Mouse (Mus musculus): ENCODE measurements at regions not wholly inside any gene's neighbourhood (a gene's known extent, or its start where the extent isn't known, plus 50 kb on each side); places are given as distances from the start of the nearest gene placed in this dataset.
"Not testable (repeated sequence)": the region's sequence is repeated elsewhere in the genome, so short reads cannot be mapped to it uniquely, and the experiment has no call there.

DNA sequence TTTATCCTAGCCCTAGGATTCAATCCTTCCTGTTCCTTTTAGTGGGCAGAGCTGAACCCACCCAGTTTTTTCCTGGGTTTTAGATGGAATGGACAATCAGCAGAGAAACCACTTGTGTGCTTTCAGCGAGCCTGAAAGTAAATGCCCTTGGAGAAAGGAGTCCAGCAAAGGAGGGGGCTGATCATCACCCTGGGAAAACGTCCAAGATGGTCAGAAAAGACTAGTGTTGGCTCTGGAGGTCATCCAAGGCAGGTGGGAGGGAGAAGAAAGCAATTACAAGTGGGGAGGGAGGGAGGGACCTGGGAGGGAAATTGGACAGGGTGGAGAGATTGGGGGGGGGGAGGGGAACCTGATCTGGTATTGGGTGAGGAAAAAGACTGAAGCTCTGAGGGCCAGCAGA, 55.6 kb upstream of the Zfp366 start:
- no peak for DNase-seq (ENCODE audit: low spot score)

DNA sequence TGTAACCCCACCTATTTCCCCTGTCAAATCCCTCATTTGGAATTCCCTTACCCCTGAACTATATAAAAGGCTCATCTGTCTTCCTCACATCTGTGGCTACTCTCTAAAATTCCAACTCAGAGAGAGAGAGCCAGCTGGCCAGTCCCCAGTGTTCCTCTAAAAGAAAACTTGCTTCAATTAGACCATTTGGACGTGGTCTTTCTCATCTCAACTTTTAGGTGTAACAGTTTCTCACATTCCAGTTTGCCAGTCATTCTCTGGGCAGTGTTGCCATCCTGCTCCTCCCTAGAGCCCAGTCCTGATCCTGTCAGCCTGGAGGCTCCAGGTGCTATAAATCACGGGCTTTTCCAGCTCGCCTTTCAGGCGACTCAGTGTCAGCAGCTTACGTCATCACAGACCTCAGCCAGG, 56.3 kb upstream of the Zfp366 start:
- no peak for DNase-seq (ENCODE audit: low spot score)

DNA sequence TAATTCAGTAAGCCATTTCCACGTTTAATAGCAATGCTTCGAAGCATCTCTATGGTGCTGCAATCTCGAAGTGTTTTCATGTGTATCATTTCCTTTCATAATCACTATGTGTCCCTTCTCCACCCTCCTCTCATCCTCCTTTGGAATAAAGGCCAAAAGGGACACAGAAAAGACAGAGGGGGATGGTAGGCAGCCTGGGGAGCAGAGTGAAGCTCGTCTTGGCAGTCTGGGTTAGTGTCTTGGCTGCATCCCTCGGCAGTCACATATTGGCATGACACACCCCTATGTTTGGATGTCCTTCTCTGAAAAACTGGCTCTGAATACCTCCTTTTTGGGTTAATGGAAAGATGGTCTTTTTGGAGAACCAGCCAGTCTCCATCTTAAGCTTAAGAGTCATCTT, 56.9 kb upstream of the Zfp366 start:
- DNase-seq (ENCODE audit: low spot score), result no peak

DNA sequence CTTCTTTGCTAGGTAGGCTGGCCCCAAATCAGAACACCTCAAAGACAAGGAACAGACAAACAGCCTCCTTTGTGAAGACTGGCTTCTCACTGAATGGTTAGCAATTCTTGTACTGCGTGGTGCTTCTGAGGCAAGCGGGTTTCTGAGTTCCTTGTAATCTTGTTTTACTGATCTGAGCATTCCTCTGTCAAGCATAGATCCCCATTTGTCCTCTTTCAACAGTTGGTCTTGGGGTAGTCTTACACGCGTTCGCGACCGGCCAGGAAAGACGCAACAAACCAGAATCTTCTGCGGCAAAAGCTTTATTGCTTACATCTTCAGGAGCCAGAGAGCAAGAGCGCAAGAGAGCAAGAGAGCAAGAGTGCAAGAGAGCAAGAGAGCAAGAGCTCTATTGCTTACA, 57.7 kb upstream of the Zfp366 start:
- not testable (repeated sequence) for DNase-seq (ENCODE audit: low spot score)

DNA sequence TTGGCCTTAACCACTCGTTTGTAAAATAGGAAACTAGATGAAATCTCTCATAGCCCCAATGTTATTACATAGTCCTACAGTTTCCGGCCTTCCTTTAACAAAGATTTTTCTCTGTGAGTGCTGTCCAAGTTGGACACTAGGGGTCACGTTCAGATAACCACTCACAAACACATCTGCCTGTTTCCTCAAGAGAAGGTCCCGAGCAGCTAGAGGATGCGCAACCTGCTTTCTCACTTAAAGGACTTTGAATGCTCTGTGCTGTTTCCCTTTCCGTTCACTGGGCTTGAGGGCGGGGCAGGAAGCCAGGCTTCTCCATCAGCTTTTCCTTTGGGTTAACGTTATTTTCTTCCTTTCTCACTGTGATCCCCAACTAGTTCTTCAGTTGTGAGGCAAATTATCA, 58.1 kb upstream of the Zfp366 start:
- no peak for DNase-seq (ENCODE audit: low spot score)

DNA sequence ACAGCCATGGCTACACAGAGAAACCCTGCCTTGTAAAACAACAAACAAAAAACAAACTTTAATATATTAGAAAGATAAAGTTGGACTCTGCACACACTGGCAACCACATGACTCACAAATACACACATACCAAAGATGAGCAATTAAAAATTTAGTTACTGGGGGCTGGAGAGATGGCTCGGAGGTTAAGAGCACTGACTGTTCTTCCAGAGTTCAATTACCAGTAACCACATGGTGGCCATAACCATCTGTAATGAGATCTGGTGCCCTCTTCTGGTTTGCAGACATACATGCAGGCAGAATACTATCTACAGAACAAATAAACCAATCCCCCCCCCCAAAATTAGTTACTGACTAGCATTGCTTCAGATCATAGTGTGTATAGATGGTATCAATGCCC, 58.7 kb upstream of the Zfp366 start:
- DNase-seq (ENCODE audit: low spot score), result no peak

DNA sequence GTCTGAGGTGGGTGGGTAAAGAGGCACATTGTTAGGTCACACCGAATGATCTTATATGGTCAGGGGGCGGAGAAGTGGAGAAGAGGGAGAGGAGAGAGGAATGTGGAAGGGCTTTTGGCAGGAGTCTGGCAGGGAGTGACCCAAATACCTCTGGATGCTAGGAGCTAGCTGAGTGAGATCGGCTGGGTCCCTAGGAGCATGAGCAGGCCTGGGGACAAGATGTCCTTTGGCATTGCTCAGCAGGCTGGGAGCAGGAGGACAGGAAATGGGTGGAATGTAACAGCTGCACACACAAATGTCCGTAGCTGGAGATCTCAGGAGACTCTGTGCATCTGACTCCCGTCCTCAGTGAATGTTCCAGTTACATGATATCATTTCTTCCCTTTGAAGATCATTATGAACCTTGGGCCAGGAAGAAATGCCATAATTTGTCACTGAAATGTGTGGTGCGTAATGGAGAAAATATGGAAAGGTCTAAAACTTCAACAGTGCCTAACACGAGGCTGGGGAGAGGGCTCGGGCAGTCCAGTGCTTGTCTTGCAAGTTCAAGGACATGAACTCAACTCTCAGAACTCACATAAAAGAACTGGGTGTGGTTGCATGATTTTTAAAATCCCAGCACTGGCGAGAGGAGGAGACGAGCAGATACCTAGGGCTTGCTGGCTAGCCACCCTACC, 59.6 kb upstream of the Zfp366 start:
- DNase-seq (ENCODE audit: low spot score), result no peak

DNA sequence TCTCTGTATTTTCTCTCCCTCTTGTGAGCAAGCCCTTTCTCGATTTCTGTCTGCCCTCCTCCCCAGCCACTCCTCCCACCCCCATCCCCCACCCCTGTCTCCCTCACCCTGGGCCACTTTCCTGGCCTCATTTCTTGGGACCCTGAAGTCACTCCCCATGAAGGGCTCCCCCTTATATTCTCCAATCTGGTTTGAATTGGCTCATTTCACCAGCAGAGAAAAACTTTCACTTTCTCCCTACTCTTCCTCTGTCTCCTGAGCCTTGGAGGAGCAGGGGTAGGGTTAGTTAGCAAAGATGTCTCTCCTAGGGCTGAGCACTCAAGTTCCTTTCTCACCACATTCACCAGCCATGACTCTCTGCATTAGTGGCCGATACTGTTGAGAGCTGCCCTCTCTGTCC, 60.5 kb upstream of the Zfp366 start:
- no peak for DNase-seq (ENCODE audit: low spot score)

DNA sequence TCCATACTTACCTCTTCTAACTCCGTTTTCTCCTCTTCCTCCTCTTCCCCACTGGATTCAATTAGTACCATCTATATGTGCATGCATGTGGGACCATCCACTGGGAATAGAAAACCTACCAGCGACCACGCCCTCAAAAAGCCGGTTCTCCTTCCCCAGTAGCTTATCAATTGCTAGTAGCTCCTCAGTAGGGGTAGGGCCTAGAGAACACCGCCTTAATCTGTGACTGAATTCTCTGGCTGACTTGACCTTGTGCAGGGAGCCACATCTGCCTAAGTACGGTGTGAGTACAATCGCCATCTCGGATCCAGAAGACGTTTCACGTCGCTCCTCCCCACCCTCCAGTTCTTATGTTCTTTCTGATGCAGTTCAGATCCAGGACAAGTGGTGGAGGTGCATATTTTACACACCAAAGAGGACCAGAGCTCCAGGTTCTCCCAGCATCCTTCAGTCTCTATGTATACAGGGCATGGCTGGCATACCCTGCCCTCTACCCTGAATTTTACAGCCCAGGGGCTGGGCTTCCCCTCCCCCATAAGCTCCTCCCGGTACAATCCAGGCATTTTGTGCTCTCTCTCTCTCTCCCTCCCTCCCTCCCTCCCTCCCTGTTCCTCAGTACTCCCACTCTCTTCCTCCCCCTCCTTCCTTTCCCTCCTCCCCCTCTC, 61.0 kb upstream of the Zfp366 start:
- DNase-seq (ENCODE audit: low spot score), result no peak

DNA sequence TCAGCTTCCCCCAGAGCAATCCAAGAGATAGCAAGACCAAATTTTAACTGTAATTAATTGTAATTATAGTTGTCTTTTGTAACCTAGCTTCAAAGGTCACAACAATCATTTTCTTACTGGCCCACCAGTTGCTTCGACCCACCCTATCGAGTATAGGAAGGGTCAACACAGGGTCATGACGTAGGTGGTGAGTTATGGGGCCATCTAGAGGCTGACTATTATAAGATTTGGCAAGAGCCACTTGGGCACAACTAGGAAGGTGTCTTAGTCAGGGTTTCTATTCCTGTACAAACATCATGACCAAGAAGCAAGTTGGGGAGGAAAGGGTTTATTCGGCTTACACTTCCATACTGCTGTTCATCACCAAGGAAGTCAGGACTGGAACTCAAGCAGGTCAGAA, 62.1 kb upstream of the Zfp366 start:
- DNase-seq (ENCODE audit: low spot score), result not testable (repeated sequence)

DNA sequence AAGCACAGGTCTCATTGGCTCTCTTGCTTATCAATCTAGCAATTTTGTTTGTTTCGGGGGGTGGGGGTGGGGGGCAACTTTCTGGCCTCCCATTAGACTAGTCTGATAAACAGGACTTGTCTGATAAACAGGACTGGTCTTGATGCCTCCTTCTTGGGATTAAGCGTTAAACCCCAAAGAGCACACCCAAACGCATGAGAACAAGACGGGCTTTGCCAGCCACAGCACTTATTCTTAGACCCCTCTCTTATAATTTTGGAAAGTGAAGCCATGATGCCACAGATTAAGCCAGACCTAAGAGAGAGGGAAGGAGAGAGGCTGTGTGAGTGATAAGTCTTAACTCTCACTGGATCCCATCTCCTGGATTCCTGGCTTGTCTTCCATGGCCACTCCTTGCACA, 63.5 kb upstream of the Zfp366 start:
- no peak for DNase-seq (ENCODE audit: low spot score)

DNA sequence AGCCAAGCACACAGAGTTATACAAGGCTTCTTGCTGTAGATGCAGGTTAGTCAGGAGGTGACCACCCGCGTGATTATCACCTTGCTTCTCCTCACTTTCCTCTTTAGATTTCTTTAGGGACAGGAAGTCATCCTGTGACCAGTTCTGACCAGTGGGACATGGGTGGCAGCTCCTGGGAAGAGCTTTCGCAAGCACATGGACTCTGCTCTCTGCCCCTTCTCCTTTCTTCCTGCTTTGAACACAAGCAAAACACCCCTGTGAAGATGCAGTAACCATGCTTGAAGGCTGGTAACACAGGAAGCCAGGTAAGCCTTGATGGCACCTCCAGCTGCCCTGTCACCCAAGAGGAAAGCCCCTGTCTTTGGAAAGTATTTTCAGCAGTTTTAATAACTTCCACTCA, 64.7 kb upstream of the Zfp366 start:
- no peak for DNase-seq (ENCODE audit: low spot score)

DNA sequence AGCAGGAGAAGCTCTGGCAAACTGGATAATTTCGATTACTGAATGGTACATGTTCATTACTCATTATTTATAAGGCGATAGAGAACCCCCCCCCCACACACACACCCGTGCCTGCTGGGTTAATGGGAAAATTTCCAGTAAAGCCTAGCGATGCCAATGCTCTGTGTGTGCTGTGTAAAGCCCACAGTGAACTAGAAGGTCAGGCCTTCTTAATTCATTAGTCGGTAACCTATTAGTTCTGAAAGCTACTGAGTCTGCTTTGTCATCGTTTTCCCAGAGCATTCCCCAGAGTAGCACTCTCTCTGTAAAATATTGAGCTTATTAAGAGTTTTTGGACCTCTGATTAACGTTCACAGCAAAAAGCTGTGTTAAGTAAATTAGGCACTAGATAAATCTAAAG, 65.7 kb upstream of the Zfp366 start:
- DNase-seq (ENCODE audit: low spot score), result no peak

DNA sequence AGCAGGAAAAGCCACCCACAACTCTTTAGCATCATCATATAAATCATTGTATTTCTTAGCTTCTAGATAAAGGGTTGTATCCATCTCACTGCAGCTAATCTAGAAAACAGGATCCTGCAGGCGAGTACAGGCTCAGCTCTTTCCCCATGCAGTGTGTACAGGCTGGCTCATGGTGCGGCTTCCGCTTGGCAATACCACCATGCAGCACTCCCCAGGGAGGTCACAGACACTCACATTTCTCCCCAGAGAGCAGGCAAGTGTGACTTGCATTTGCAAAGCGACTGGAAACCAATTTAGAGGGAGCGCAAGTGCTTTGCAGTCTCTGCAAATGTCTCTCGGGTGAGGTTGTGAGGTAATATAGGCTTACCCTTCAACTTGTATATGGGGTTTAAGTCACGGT, 69.1 kb upstream of the Zfp366 start:
- no peak for DNase-seq (ENCODE audit: low spot score)

DNA sequence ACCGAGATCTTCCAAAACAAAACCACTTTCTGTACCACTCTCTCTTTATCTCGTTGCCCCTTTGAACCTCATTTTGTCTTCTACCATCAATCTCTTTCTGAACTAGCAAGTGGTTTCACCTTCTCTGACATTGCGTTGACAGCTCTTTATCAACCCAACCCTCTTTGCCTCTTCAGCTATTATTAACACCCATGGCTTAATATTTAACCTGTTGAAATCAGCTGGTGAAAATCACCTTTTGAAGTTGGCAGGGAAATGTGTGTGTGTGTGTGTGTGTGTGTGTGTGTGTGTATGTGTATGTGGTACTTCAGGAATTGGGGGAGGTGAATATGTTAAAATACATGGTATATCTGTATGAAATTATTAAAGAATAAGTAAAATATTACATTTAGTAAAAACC, 70.1 kb upstream of the Zfp366 start:
- DNase-seq (ENCODE audit: low spot score), result no peak

DNA sequence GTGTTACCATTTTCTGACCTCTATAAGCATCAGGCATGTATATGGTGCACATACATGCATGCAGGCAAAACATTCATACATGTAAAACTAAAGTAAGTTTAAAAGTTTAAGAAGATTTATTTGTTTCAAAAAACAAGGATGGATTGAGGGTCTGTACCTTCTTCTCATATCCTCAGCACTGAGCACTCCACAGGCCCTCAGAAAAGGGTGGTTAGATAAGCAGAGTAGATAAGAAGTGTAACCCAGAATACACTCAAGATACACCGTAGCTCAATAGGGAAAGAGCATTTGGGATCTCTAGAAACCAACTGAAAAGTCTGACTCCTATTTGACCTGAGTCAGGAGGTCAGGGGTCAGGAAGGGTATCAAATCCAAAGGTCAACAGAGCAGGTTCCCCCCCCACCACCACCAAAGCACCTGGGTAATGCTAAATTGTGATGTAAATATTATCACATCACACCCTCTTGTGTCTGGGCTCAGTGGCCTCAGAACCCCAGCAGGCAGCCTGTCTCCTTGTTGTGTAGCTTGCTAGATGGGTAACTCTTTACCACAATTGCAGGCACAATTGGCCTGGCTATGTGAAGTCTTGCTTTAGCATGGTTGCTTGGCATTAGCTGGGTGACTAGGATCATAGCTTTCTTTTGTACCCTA, 72.8 kb upstream of the Zfp366 start:
- no peak for DNase-seq (ENCODE audit: low spot score)

DNA sequence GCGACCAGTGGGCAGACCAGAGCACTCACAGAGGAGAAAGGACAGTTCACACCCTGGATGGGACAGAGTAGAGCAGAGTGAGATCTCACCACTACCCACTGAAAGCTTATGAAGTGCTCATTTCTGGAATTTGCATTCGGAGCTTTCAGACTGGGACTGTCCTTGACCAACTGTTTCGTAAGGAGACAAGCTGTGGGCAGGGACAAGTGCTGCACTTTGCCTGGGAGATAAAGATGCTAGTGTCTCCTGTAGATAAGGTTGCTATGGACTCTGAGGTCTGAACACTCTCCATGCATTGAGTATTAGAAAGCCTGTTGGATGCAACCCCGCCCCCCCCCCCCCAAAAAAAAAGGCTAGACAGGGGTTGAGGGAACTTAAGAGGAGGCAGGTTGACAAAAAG, 76.6 kb upstream of the Zfp366 start:
- DNase-seq (ENCODE audit: low spot score), result no peak

DNA sequence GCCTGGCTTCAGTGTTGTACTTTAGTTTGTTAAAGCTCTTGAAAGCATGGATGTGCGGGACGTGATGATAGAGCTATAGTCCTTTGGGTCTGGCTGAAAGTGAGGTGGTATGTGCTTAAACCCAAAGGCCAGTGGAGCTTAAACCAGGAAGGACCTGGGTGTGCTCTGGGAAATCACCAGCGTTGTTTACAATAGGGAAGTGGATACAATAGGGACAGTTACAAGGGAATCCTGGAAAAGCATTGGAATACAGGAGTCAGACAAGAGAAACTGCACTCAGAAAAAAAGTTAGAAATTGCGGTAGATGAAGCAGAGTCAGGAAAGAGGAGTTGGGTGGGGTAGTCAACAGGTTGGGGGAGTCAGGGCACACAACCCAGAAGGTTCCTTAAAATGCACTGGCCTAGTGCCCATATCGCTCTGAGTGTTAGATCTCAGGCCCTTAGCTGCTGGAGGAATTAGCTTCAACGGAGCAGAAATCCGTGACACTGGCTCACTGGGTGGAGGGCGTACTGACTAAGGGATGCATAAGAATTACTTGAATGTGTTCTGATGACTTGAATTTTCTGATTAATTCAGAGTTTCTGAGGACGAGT, 82.4 kb upstream of the Zfp366 start:
- DNase-seq (ENCODE audit: low spot score), result no peak

DNA sequence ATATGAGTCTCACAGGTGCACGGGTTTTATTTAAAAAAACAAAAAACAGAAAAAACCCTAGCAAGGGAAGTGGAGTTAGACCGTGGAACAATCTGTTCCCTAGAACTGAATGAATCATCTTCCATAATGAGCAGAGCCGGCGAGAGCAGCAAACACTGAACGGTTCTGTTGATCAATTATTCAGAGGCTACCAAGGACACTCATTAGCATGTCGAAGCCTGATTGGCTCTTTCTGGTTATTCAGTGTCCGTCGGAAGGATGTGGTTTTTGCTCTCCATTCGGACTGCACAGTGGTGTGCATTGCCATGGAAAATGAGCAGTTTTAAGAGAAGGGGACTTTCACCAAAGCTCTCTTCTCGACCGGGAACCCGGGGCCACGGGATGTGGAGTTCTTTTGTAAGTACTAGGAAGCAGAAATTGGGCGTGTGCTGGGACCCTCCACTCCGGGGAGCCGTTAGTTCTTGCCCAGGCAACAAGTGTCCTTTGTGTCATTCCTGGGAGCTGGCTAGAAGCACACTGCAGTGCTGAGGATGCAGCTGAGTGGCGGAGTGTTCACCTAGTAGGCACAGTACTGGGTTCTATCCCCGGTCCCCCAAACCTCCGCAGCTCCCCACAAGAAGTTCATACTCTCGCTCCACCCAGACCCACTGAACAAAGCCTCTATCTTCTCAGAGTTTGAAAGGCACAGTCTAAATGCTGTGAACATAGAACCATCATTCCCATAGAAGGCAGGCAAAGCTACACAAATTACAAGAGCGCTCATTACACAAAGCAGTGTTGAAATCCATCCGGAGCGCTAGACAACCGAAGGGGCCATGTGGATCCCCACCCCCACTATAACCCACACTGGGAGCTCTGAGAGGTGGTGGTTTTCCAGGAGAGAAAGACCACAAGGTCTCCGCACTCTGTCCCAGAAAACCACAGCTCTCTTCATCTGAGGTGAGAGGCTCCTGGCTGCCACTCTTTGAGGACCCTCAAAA, 83.9 kb upstream of the Zfp366 start:
- peak; percentile 62 for DNase-seq (ENCODE audit: low spot score)

DNA sequence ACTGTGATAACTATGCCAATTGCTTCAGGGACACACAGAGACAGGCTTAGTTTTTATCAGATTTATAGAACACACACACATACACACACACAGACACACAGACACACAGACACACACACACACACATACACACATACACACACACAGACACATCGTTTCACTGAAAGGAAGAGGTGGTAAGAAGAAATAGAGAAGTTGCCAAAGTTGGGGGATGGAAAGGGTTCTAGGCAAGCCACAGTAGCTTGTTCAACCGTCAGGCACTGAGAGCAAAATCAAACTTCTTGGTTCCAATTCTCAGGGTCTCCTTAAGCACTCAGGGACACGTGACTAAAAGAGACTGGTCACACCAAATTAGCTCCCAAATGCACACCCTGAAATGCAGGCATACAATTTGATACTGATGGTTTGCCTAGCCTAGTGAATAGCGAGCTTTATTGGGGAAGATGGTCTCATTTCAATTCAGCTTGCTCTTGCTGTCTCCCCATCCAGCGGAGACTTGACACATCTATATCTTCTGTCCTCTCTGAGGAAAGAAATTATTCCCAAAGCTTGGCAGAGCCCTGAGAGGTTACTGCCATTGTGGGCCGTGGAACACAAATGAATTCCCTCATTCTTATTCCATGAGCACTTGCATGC, 84.7 kb upstream of the Zfp366 start:
- peak; percentile 27 for DNase-seq (ENCODE audit: low spot score)

DNA sequence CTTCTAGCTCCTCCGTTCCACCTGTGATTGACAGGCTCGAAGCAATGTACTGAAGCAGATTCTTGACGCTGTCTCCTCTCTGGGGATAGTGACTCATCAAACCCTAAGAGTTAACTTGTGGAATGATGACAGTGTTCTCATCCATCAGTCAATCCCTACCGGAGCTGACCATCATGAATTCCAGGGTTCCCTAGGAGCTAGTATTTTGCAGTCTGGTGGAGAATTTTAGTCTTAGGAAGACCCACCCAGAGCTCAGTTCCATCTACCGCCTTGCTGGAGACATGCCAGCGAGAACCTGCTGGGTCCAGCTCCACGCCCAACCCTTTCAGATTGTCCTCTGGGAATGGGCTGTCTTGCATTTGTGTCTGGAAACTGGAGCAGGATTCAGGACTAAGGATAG, 85.4 kb upstream of the Zfp366 start:
- no peak for DNase-seq (ENCODE audit: low spot score)

All from left cerebral cortex, adult 11 months (tissue).